Mouse (Mus musculus): ENCODE measurements around the gene Glb1l. TPM values are rescaled to one million over a fixed set of nuclear protein-coding genes. Genes with fewer than 3 reads are reported as not detected.

Gene Glb1l
- 1.8 and 2.2 TPM in 2 replicates for polyA plus RNA-seq (2021; fragmentation: Nextera tagmentation)
- long read RNA-seq, experiment 1, partial matches to known transcripts = 3 of 16 reads
- long read RNA-seq, experiment 1, other reads (novel, unspliced or antisense) = 13 of 16 reads
- long read RNA-seq, experiment 2, partial matches to known transcripts = 0 of 1 reads
- long read RNA-seq, experiment 2, other reads (novel, unspliced or antisense) = 1 of 1 reads

GRCm38 (mm10) chr1:75210136-75211087 is at the start of gene Glb1l, which contains the start of gene Stk16:
TSS of gene Glb1l (minus strand) at chr1:75210813.
TSS of gene Stk16 (plus strand) at chr1:75210838.

DNA sequence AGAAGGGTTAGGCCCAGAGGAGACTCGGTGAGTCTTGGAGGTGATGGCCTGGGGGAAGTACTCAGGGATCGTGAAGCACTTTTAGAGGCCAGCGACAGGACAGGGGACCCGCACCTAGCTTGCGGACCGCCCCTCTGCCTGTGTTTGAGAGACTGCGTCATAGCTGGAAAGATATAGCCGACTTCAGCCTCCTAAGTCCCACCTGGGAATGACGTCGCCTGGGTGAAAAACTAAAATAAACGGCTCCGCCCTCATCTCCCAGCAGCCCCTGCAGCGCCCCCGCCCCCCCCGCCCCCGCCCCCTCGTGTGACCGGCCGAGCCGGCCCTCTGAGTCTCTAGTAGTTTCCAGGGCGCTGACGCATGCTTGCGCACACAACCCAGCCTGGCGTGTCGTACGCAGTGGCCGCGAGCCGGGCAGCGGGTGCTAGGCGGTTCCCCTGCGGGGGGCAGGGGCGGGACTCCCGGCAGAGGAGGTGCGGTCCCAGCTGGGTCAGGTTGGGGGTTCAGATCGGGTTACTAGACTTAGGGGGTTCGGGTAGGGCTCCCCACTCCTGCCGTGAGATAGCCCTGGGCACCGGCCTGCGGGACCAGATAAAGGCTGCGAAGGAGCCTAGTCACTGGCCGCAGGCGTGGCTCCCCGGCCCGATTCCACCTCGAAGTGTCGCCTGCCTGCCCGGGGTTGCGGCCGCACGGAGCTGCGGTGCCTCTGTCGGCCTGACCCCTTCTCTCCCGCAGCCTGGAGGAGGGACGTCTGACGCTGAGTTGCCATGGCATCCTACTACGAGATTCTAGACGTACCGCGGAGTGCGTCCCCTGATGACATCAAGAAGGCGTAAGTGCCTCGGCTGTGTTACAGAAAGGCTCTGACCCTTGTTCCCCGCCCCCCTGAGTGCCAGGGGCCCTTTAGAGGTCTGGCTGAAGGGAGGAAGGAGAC is 25.8 kb upstream of the Glb1l start, which contains the start of gene Dnajb2:
TSS of gene Dnajb2 (plus strand) at position 290 of the 934 bp plus-strand sequence.

DNA sequence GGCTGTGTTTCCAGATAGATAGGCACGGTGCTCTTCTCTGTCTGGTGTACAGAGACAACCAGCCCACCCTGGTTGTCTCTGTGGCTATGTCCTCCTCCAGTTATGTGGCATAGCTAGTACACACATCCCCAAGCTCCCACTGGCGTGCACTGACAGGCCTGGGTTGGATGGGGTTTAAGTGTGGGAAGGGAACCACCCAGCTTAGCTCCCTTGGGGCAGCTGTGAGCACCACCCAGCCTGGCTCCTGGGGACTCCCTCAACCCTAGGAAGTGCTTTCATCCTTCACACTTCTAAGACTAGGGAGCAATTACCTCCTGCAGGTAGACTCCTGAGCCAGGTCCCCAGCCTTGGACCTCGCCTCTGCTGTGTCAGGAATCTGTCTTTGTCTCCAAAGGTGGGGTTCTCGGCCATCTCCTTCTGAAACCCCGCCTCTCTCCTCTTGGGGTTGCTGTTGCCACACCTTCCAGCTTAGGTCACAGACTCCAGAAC is 21.1 kb upstream of the Glb1l start, which contains the start of gene A630095N17Rik:
TSS of gene A630095N17Rik (minus strand) at position 439 of the 489 bp plus-strand sequence.

GRCm38 (mm10) chr1:75219531-75219930 is 8.9 kb upstream of the Glb1l start, which contains the start of gene Tuba4a:
TSS of gene Tuba4a (minus strand) at chr1:75219865.

GRCm38 (mm10) chr1:75191622-75192402 is 18.8 kb downstream of the Glb1l start, which contains the start of the genes Ankzf1 and Atg9a:
TSS of gene Ankzf1 (plus strand) at chr1:75192151.
TSS of gene Atg9a (minus strand) at chr1:75192196.

DNA sequence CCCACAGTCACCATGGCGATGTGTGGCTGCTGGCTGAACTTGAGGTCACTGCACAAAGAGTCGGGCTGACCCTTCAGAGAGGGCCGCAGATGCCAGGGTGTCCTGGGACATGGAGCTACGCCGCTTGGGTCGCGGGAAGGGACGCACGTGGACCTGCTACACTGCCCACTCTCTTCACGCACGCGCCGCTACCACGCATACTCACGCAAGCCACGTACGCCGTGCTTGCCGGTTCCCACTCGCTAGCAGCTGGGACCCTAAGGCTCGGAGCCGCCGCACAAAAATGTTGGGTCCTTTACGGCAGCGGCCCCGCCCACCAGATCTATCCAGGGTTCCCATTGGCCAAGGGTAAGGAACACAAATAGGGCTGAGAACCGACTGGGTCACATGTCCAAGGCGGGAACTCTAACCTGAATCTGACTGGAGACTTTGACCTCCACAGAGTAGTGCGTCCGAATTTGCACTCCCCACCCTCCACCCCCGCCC is 30.5 kb downstream of the Glb1l start, which contains the start of gene Abcb6:
TSS of gene Abcb6 (minus strand) at position 288 of the 486 bp plus-strand sequence.

DNA sequence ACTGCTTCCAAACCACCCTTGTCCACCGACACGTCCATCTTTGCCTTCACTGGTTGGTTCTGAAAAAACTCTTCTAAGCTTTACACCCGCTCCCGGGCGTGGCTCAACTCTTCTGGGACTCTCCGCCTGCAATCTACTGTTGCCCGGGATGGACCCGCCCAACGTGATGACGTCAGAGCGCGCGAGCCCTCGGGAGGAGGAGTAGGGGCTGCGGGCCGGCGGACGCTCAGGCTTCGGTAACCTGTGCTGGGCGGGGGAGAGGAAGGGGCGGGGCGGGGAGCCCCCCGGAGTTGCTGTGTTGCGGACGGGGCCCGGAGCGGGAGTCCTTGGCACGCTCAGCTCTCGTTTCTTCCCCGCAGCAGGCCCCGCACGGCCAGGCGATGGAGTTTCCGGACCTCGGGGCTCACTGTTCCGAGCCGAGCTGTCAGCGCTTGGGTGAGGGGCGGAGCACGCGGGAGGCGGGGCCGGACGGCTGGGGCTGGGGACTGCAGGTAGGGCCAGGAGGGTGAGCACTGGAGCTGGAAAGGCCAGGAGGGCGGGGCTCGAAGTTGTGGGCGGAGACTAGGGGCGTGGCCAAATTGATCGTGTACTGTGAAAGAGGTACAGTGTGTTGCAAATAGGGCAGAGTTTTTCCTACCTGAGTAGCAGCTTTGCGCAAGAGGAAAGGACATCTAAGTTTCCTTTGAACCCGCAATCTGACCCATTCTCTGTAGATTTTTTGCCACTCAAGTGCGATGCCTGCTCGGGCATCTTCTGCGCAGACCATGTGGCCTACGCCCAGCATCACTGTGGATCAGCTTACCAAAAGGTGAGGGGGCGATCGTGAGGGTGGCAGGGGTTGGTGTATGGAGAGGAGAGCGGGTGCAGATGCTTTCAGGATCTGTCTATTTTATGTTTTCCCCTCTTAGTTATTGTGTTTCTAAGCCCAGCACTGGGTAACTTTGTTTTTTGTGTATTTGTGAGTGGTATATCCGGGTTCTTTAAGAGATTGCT is 41.8 kb downstream of the Glb1l start, which contains the start of gene Zfand2b:
TSS of gene Zfand2b (plus strand) at position 175 of the 993 bp plus-strand sequence.

Other genes with a start within 250 kb of the Glb1l start
- gene Nhej1, start 85.6 kb downstream of the Glb1l start, polyA plus RNA-seq (2021; fragmentation: Nextera tagmentation) = 4.1 and 5.2 TPM in 2 replicates
- gene Slc23a3, start 76.9 kb downstream of the Glb1l start, polyA plus RNA-seq (2021; fragmentation: Nextera tagmentation) = 2.5 and 3.6 TPM in 2 replicates
- gene Cnppd1, start 68.1 kb downstream of the Glb1l start, polyA plus RNA-seq (2021; fragmentation: Nextera tagmentation) = 8.7 and 17.8 TPM in 2 replicates
- gene Retreg2, start 68.0 kb downstream of the Glb1l start, polyA plus RNA-seq (2021; fragmentation: Nextera tagmentation) = 51.8 and 214 TPM in 2 replicates
- gene Zfand2b, start 42.2 kb downstream of the Glb1l start, polyA plus RNA-seq (2021; fragmentation: Nextera tagmentation) = 36.1 and 43.8 TPM in 2 replicates
- gene Abcb6, start 30.4 kb downstream of the Glb1l start, polyA plus RNA-seq (2021; fragmentation: Nextera tagmentation) = 10.6 and 12.0 TPM in 2 replicates
- gene Ankzf1, start 18.7 kb downstream of the Glb1l start, polyA plus RNA-seq (2021; fragmentation: Nextera tagmentation) = 12.1 and 13.1 TPM in 2 replicates
- gene Atg9a, start 18.6 kb downstream of the Glb1l start, polyA plus RNA-seq (2021; fragmentation: Nextera tagmentation) = 44.9 and 63.6 TPM in 2 replicates
- 79.4 and 83.1 TPM in 2 replicates for gene Stk16, start within 50 bp of the Glb1l start, polyA plus RNA-seq (2021; fragmentation: Nextera tagmentation)
- 232 and 261 TPM in 2 replicates for gene Tuba4a, start 9.1 kb upstream of the Glb1l start, polyA plus RNA-seq (2021; fragmentation: Nextera tagmentation)
- gene A630095N17Rik, start 21.3 kb upstream of the Glb1l start, polyA plus RNA-seq (2021; fragmentation: Nextera tagmentation) = not detected in 2 replicates
- gene Dnajb2, start 25.6 kb upstream of the Glb1l start, polyA plus RNA-seq (2021; fragmentation: Nextera tagmentation) = 57.8 and 73.1 TPM in 2 replicates
- 113 and 159 TPM in 2 replicates for gene Ptprn, start 53.7 kb upstream of the Glb1l start, polyA plus RNA-seq (2021; fragmentation: Nextera tagmentation)
- gene Resp18, start 67.6 kb upstream of the Glb1l start, polyA plus RNA-seq (2021; fragmentation: Nextera tagmentation) = 215 and 275 TPM in 2 replicates
- 81.6 and 92.2 TPM in 2 replicates for gene Dnpep, start 107.2 kb upstream of the Glb1l start, polyA plus RNA-seq (2021; fragmentation: Nextera tagmentation)
- 1.2 and 1.5 TPM in 2 replicates for gene Des, start 149.5 kb upstream of the Glb1l start, polyA plus RNA-seq (2021; fragmentation: Nextera tagmentation)
- gene Speg, start 164.5 kb upstream of the Glb1l start, polyA plus RNA-seq (2021; fragmentation: Nextera tagmentation) = 46.1 and 63.7 TPM in 2 replicates
- 27.0 and 29.7 TPM in 2 replicates for gene Gmppa, start 225.1 kb upstream of the Glb1l start, polyA plus RNA-seq (2021; fragmentation: Nextera tagmentation)
- 2.7 and 3.6 TPM in 2 replicates for gene Asic4, start 239.6 kb upstream of the Glb1l start, polyA plus RNA-seq (2021; fragmentation: Nextera tagmentation)